Mouse (Mus musculus): ENCODE data around the gene Ap2a2.

DNA sequence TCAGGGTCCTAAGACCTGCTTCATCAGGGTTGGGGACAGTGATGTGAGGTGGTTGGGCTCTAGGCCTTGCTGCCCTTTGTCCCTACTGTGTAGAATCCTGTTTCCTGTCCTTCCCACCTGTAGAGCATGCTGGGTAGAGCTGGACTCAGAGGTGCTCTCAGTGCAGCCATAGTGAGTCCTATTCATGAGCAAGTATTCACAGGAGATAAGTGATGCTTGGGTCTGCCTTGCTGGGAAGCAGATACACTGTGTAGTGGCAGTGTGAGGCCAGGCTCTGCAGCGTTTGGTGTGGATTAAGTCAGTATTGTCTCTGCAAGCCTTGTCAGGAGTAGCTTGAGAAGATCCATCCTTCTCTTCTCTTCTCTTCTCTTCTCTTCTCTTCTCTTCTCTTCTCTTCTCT lies 23.9 kb downstream of the Ap2a2 start:
- TF ChIP-seq POLR2A (IDR thresholded peaks at IDR 0.05; ENCODE audit: insufficient read depth, low read depth, low read length) (no peak), CTCF (IDR thresholded peaks at IDR 0.05; ENCODE audit: insufficient read depth, low read depth, low read length) (no peak)

Measured in olfactory bulb, adult 2 months (tissue).